Mouse (Mus musculus) hindbrain, embryonic 11.5 days (tissue): ENCODE measurements around the gene Tyro3. TPM values are rescaled to one million over a fixed set of nuclear protein-coding genes. Genes with fewer than 3 reads are reported as not detected.

ENCODE experiments used
- ATAC-seq: fragments of 200-750 bp; cut with Nextera tagmentation; 2 replicates; pipeline ENCODE4 v1.8.0; 2017; ENCODE audit warnings: mild to moderate bottlenecking, moderate TSS enrichment, moderate library complexity; ENCODE audit not compliant: low FRiP score
- DNase-seq: peaks from one replicate; pipeline ENCODE4 v3.0.0-alpha.2; 2015; ENCODE audit warnings: low spot score
- H3K27ac ChIP-seq: fragments of 300-500 bp; sonication (generic); 2 replicates; pipeline ENCODE4 v1.5.1; 2014; ENCODE audit warnings: mild to moderate bottlenecking, low read depth, low read length
- H3K27me3 ChIP-seq: fragments of 300-500 bp; sonication (generic); 2 replicates; pipeline ENCODE4 v1.6.1; 2014; ENCODE audit warnings: mild to moderate bottlenecking, low read length, moderate library complexity, mixed read lengths; ENCODE audit not compliant: control insufficient read depth, insufficient read depth
- H3K36me3 ChIP-seq: fragments of 300-500 bp; sonication (generic); 2 replicates; pipeline ENCODE4 v1.6.1; 2014; ENCODE audit warnings: mild to moderate bottlenecking, low read length, moderate library complexity, mixed read lengths; ENCODE audit not compliant: control insufficient read depth, insufficient read depth
- H3K4me1 ChIP-seq: fragments of 300-500 bp; sonication (generic); replicated peaks from 2 replicates; pipeline ENCODE4 v1.6.1; 2014; ENCODE audit warnings: low read length, mixed read lengths; ENCODE audit not compliant: control insufficient read depth, insufficient read depth
- H3K4me2 ChIP-seq: fragments of 300-500 bp; sonication (generic); replicated peaks from 2 replicates; pipeline ENCODE4 v1.6.1; 2014; ENCODE audit warnings: mild to moderate bottlenecking, low read depth, low read length
- H3K4me3 ChIP-seq: fragments of 300-500 bp; sonication (generic); 2 replicates; pipeline ENCODE4 v1.5.1; 2014; ENCODE audit warnings: low read depth, low read length
- H3K9ac ChIP-seq: fragments of 300-500 bp; sonication (generic); 2 replicates; pipeline ENCODE4 v1.6.1; 2014; ENCODE audit warnings: low read depth, low read length
- H3K9me3 ChIP-seq: fragments of 300-500 bp; sonication (generic); 2 replicates; pipeline ENCODE4 v1.6.1; 2016; ENCODE audit warnings: low read length; ENCODE audit not compliant: control insufficient read depth
- WGBS: fragments of 180-500 bp; shearing (Covaris S2); extraction: QIAGEN DNeasy Blood & Tissue Kit; methylation state at CpG from one replicate; pipeline ENCODE4 v1.1.7; 2014; 5-methylcytosine and 5-hydroxymethylcytosine counted together
- polyA plus RNA-seq: library from polyadenylated mRNA; unstranded; fragments of >200 nt; fragmentation: Nextera tagmentation; extraction: Ambion mirVana; gene quantifications from 2 replicates; pipeline ENCODE4 v1.2.1, GENCODE M21; 2014

The Tyro3 gene
- polyA plus RNA-seq, result 16.6 and 17.5 TPM in 2 replicates

GRCm38 (mm10) chr2:119797279-119797783 is at the start of gene Tyro3:
Gene Tyro3 (plus strand): TSS chr2:119797733.
- WGBS, result 65% methylated on average over 5 of the region's 5 CpGs
- DNase-seq, result no peak

GRCm38 (mm10) chr2:119749260-119749659 is 48.3 kb upstream of the Tyro3 start:
- DNase-seq (no peak), ATAC-seq (no peak)
- Histone ChIP-seq H3K36me3 (no peaks in the 10 kb centered on the region), H3K4me3 (no peak overlapping the region), H3K4me1 (peaks cover 6% of the 10 kb centered on the region), H3K9me3 (no peaks in the 10 kb centered on the region), H3K4me2 (no peak overlapping the region), H3K27me3 (peaks cover 19% of the 10 kb centered on the region), H3K27ac (no peak overlapping the region), H3K9ac (no peak overlapping the region)
- 72% methylated on average over 13 of the region's 13 CpGs for WGBS

More at GRCm38 (mm10) chr2:119797279-119797783, at the start of gene Tyro3:
- Histone ChIP-seq H3K36me3 (no peaks in the 10 kb centered on the region), H3K9ac (no peak within 1 kb of the TSS), H3K4me1 (peaks cover 3% of the 10 kb centered on the region; the same call in 1 of the 2 replicates), H3K27me3 (peaks cover 6% of the 10 kb centered on the region; the same call in 1 of the 2 replicates), H3K9me3 (no peaks in the 10 kb centered on the region), H3K27ac (no peak within 1 kb of the TSS), H3K4me3 (no peak within 1 kb of the TSS), H3K4me2 (no peak within 1 kb of the TSS)
- no peak for ATAC-seq

GRCm38 (mm10) chr2:119757601-119758100 is 39.9 kb upstream of the Tyro3 start:
- Histone ChIP-seq H3K4me1 (peaks cover 10% of the 10 kb centered on the region; the same call in 1 of the 2 replicates), H3K4me3 (peak overlapping the region; percentile 64), H3K36me3 (no peaks in the 10 kb centered on the region), H3K27me3 (peaks cover 46% of the 10 kb centered on the region), H3K9ac (peak overlapping the region; percentile 55), H3K27ac (no peak overlapping the region), H3K9me3 (no peaks in the 10 kb centered on the region), H3K4me2 (peak overlapping the region; percentile 98)
- WGBS, result 4% methylated on average over 14 of the region's 31 CpGs
- DNase-seq, result peak; percentile 36
- peak; percentile 66 for ATAC-seq

- no peaks in the 10 kb centered on the region for H3K36me3 ChIP-seq
- H3K9ac ChIP-seq, result peak overlapping the region; percentile 55
- no peak overlapping the region for H3K27ac ChIP-seq
- peak overlapping the region; percentile 98 for H3K4me2 ChIP-seq
- WGBS, result 1% methylated on average over 36 of the region's 77 CpGs
- no peaks in the 10 kb centered on the region for H3K9me3 ChIP-seq
- H3K4me3 ChIP-seq, result peak overlapping the region; percentile 64
- DNase-seq (peak; percentile 56), ATAC-seq (peak; percentile 63)
- H3K4me1 ChIP-seq, result peaks cover 10% of the 10 kb centered on the region; the same call in 1 of the 2 replicates
- H3K27me3 ChIP-seq, result peaks cover 46% of the 10 kb centered on the region
Observed at GRCm38 (mm10) chr2:119758101-119758843, 39.3 kb upstream of the Tyro3 start.

- H3K9ac ChIP-seq, result no peak overlapping the region
Observed at GRCm38 (mm10) chr2:119758844-119759835, 38.4 kb upstream of the Tyro3 start.

GRCm38 (mm10) chr2:119760251-119760650 is 37.3 kb upstream of the Tyro3 start, which contains the start of gene Ltk:
Gene Ltk (minus strand): TSS chr2:119760431.
- no peak within 1 kb of the TSS for H3K9ac ChIP-seq
- 20% methylated on average over 9 of the region's 9 CpGs for WGBS
- no peak within 1 kb of the TSS for H3K4me3 ChIP-seq
- no peak for DNase-seq
- no peak within 1 kb of the TSS for H3K27ac ChIP-seq
- peaks cover 44% of the 10 kb centered on the region for H3K27me3 ChIP-seq
- H3K9me3 ChIP-seq, result no peaks in the 10 kb centered on the region
- H3K4me1 ChIP-seq, result peaks cover 10% of the 10 kb centered on the region; the same call in 1 of the 2 replicates
- H3K36me3 ChIP-seq, result 0 out of 2 replicates have a peak, but pooled peaks cover 3% of the 10 kb centered on the region
- ATAC-seq, result no peak
- no peak within 1 kb of the TSS for H3K4me2 ChIP-seq

More at GRCm38 (mm10) chr2:119758844-119759835, 38.4 kb upstream of the Tyro3 start:
- DNase-seq (no peak), ATAC-seq (no peak)
- peak overlapping the region; percentile 98 for H3K4me2 ChIP-seq
- WGBS, result 6% methylated on average over 43 of the region's 44 CpGs
- peaks cover 44% of the 10 kb centered on the region for H3K27me3 ChIP-seq
- no peak overlapping the region for H3K27ac ChIP-seq
- peaks cover 10% of the 10 kb centered on the region; the same call in 1 of the 2 replicates for H3K4me1 ChIP-seq
- H3K4me3 ChIP-seq, result peak overlapping the region; percentile 64
- H3K9me3 ChIP-seq, result no peaks in the 10 kb centered on the region
- 0 out of 2 replicates have a peak, but pooled peaks cover 2% of the 10 kb centered on the region for H3K36me3 ChIP-seq

GRCm38 (mm10) chr2:119762276-119762675 is 35.3 kb upstream of the Tyro3 start:
- WGBS, result 76% methylated on average over 1 of the region's 1 CpGs
- no peak for DNase-seq
- ATAC-seq, result no peak
- Histone ChIP-seq H3K36me3 (0 out of 2 replicates have a peak, but pooled peaks cover 3% of the 10 kb centered on the region), H3K27me3 (peaks cover 35% of the 10 kb centered on the region), H3K27ac (no peak overlapping the region), H3K4me1 (peaks cover 10% of the 10 kb centered on the region; the same call in 1 of the 2 replicates), H3K9me3 (no peaks in the 10 kb centered on the region), H3K4me3 (no peak overlapping the region), H3K4me2 (no peak overlapping the region), H3K9ac (no peak overlapping the region)

GRCm38 (mm10) chr2:119763924-119764323 is 33.6 kb upstream of the Tyro3 start:
- no peak for ATAC-seq
- Histone ChIP-seq H3K4me1 (0 out of 2 replicates have a peak, but pooled peaks cover 3% of the 10 kb centered on the region), H3K36me3 (0 out of 2 replicates have a peak, but pooled peaks cover 3% of the 10 kb centered on the region), H3K9ac (no peak overlapping the region), H3K27ac (no peak overlapping the region), H3K9me3 (no peaks in the 10 kb centered on the region), H3K27me3 (peaks cover 19% of the 10 kb centered on the region), H3K4me2 (no peak overlapping the region), H3K4me3 (no peak overlapping the region)
- DNase-seq, result no peak
- WGBS, result 81% methylated on average over 4 of the region's 4 CpGs
